8 mouse cellular contexts compared by ENCODE assay signal in genomic region chr5:142820276-142821265, GRCm38 (mm10). TPM values are rescaled to one million over a fixed set of nuclear protein-coding genes. Genes with fewer than 3 reads are reported as not detected.
DNase-seq lines count a peak whose midpoint lies in the region; ATAC-seq and TF ChIP-seq lines count a peak whose summit lies in the region.

No protein-coding gene starts in this region.

- H3K27ac ChIP-seq in thymus, adult 2 months (ENCODE audit: control insufficient read depth, insufficient read depth, low read length), result peak overlapping the region; percentile 59
- peak overlapping the region; percentile 100 for H3K27ac ChIP-seq in embryonic facial prominence, embryonic 12.5 days
- H3K27ac ChIP-seq in heart, embryonic 11.5 days (ENCODE audit: low read depth, low read length), result peak overlapping the region; percentile 100
- H3K27ac ChIP-seq in kidney, embryonic 15.5 days, result peak overlapping the region; percentile 100
- peak overlapping the region; percentile 97 for H3K27ac ChIP-seq in liver, embryonic 11.5 days (ENCODE audit: low read depth, low read length)
- H3K27ac ChIP-seq in neural tube, embryonic 11.5 days (ENCODE audit: low read depth, low read length), result peak overlapping the region; percentile 100

- H3K9me3 ChIP-seq in embryonic facial prominence, embryonic 12.5 days, result no peaks in the 10 kb centered on the region
- no peaks in the 10 kb centered on the region for H3K9me3 ChIP-seq in heart, embryonic 11.5 days (replicated peaks; ENCODE audit: control insufficient read depth, low read length)
- no peaks in the 10 kb centered on the region for H3K9me3 ChIP-seq in kidney, embryonic 15.5 days (replicated peaks)
- H3K9me3 ChIP-seq in liver, embryonic 11.5 days (ENCODE audit: control insufficient read depth, low read length), result no peaks in the 10 kb centered on the region
- no peaks in the 10 kb centered on the region for H3K9me3 ChIP-seq in neural tube, embryonic 11.5 days (ENCODE audit: control insufficient read depth, low read length)

- peak overlapping the region; percentile 87 for H3K4me2 ChIP-seq in embryonic facial prominence, embryonic 12.5 days (replicated peaks)
- H3K4me2 ChIP-seq in heart, embryonic 11.5 days, result peak overlapping the region; percentile 80
- H3K4me2 ChIP-seq in kidney, embryonic 15.5 days, result peak overlapping the region; percentile 80
- peak overlapping the region; percentile 84 for H3K4me2 ChIP-seq in liver, embryonic 11.5 days
- H3K4me2 ChIP-seq in neural tube, embryonic 11.5 days (ENCODE audit: low read depth), result peak overlapping the region; percentile 78

- peaks cover 10% of the 10 kb centered on the region for H3K4me1 ChIP-seq in thymus, adult 2 months (replicated peaks; ENCODE audit: control insufficient read depth, insufficient read depth, low read length)
- H3K4me1 ChIP-seq in embryonic facial prominence, embryonic 12.5 days, result peaks cover 27% of the 10 kb centered on the region
- peaks cover 16% of the 10 kb centered on the region for H3K4me1 ChIP-seq in heart, embryonic 11.5 days (ENCODE audit: control insufficient read depth, insufficient read depth, low read length)
- peaks cover 37% of the 10 kb centered on the region for H3K4me1 ChIP-seq in kidney, embryonic 15.5 days
- peaks cover 20% of the 10 kb centered on the region for H3K4me1 ChIP-seq in liver, embryonic 11.5 days (replicated peaks; ENCODE audit: control insufficient read depth, insufficient read depth, low read length)
- H3K4me1 ChIP-seq in neural tube, embryonic 11.5 days (ENCODE audit: control insufficient read depth, insufficient read depth, low read length), result peaks cover 14% of the 10 kb centered on the region

- 1% methylated on average over 53 of the region's 53 CpGs for WGBS in thymus, adult 2 months
- under 1% methylated on average over 53 of the region's 53 CpGs for WGBS in embryonic facial prominence, embryonic 12.5 days
- WGBS in heart, embryonic 11.5 days (ENCODE audit: insufficient replicate concordance), result under 1% methylated on average over 53 of the region's 53 CpGs
- WGBS in kidney, embryonic 15.5 days, result under 1% methylated on average over 53 of the region's 53 CpGs
- WGBS in liver, embryonic 11.5 days, result under 1% methylated on average over 53 of the region's 53 CpGs
- 0% methylated on average over 53 of the region's 53 CpGs for WGBS in neural tube, embryonic 11.5 days

- no peak for TF ChIP-seq POLR2A in thymus, adult 2 months (IDR thresholded peaks at IDR 0.05; ENCODE audit: control insufficient read depth, extremely low read depth, insufficient read depth, low read length, poor library complexity)

- no peaks in the 10 kb centered on the region for H3K36me3 ChIP-seq in thymus, adult 2 months (ENCODE audit: control insufficient read depth, insufficient read depth, low read length)
- H3K36me3 ChIP-seq in embryonic facial prominence, embryonic 12.5 days, result no peaks in the 10 kb centered on the region
- H3K36me3 ChIP-seq in heart, embryonic 11.5 days (ENCODE audit: control insufficient read depth, insufficient read depth, low read length), result no peaks in the 10 kb centered on the region
- no peaks in the 10 kb centered on the region for H3K36me3 ChIP-seq in kidney, embryonic 15.5 days
- no peaks in the 10 kb centered on the region for H3K36me3 ChIP-seq in liver, embryonic 11.5 days (ENCODE audit: control insufficient read depth, insufficient read depth, low read length)
- no peaks in the 10 kb centered on the region for H3K36me3 ChIP-seq in neural tube, embryonic 11.5 days (ENCODE audit: control insufficient read depth, insufficient read depth, low read length)

- H3K4me3 ChIP-seq in thymus, adult 2 months (ENCODE audit: control insufficient read depth, insufficient read depth, low read length), result peak overlapping the region; percentile 36
- H3K4me3 ChIP-seq in embryonic facial prominence, embryonic 12.5 days, result peak overlapping the region; percentile 97
- peak overlapping the region; percentile 97 for H3K4me3 ChIP-seq in heart, embryonic 11.5 days (ENCODE audit: low read depth, low read length)
- H3K4me3 ChIP-seq in kidney, embryonic 15.5 days (replicated peaks), result peak overlapping the region; percentile 95
- peak overlapping the region; percentile 74 for H3K4me3 ChIP-seq in liver, embryonic 11.5 days (ENCODE audit: low read depth, low read length)
- peak overlapping the region; percentile 98 for H3K4me3 ChIP-seq in neural tube, embryonic 11.5 days (ENCODE audit: low read depth, low read length)

- ATAC-seq in embryonic facial prominence, embryonic 12.5 days (ENCODE audit: insufficient number of reproducible peaks, insufficient read depth, low FRiP score, low TSS enrichment), result no peak
- no peak for ATAC-seq in heart, embryonic 11.5 days (replicated peaks; ENCODE audit: insufficient number of reproducible peaks, low FRiP score, low TSS enrichment)
- no peak for ATAC-seq in kidney, embryonic 15.5 days (replicated peaks; ENCODE audit: low FRiP score)
- ATAC-seq in liver, embryonic 11.5 days (replicated peaks; ENCODE audit: low FRiP score), result no peak
- ATAC-seq in neural tube, embryonic 11.5 days (ENCODE audit: insufficient read depth, low FRiP score, low TSS enrichment), result no peak

- H3K9ac ChIP-seq in embryonic facial prominence, embryonic 12.5 days, result peak overlapping the region; percentile 100
- H3K9ac ChIP-seq in heart, embryonic 11.5 days (ENCODE audit: low read depth, low read length), result peak overlapping the region; percentile 100
- peak overlapping the region; percentile 90 for H3K9ac ChIP-seq in kidney, embryonic 15.5 days
- H3K9ac ChIP-seq in liver, embryonic 11.5 days (ENCODE audit: low read depth, low read length), result peak overlapping the region; percentile 77
- H3K9ac ChIP-seq in neural tube, embryonic 11.5 days (ENCODE audit: low read length), result peak overlapping the region; percentile 100

- no peak for DNase-seq in thymus, adult 2 months
- no peak for DNase-seq in thymus, postnatal 0 days (ENCODE audit: low spot score)
- peak; percentile 71 for DNase-seq in liver, embryonic 11.5 days (ENCODE audit: low spot score)
- peak; percentile 81 for DNase-seq in neural tube, embryonic 11.5 days (ENCODE audit: low spot score)
- peak; percentile 34 for DNase-seq in urinary bladder, postnatal 10 days (ENCODE audit: low spot score)

- TF ChIP-seq CTCF in thymus, adult 2 months (IDR thresholded peaks at IDR 0.05; ENCODE audit: borderline replicate concordance, control insufficient read depth, extremely low read depth, insufficient read depth, low read length, poor library complexity), result no peak

- H3K27me3 ChIP-seq in thymus, adult 2 months (ENCODE audit: control insufficient read depth, insufficient read depth, low read length), result peaks cover 41% of the 10 kb centered on the region
- no peaks in the 10 kb centered on the region for H3K27me3 ChIP-seq in embryonic facial prominence, embryonic 12.5 days
- H3K27me3 ChIP-seq in heart, embryonic 11.5 days (ENCODE audit: control insufficient read depth, insufficient read depth, low read length), result no peaks in the 10 kb centered on the region
- no peaks in the 10 kb centered on the region for H3K27me3 ChIP-seq in kidney, embryonic 15.5 days
- peaks cover 92% of the 10 kb centered on the region for H3K27me3 ChIP-seq in liver, embryonic 11.5 days (replicated peaks; ENCODE audit: control insufficient read depth, insufficient read depth, low read length)
- no peaks in the 10 kb centered on the region for H3K27me3 ChIP-seq in neural tube, embryonic 11.5 days (ENCODE audit: control insufficient read depth, insufficient read depth, low read length)

RNA-seq across cellular contexts. Expression of gene Tnrc18, which starts 3.1 kb away (rescaled TPM):
- 48.6 and 56.9 TPM in 2 replicates for polyA plus RNA-seq in thymus, adult 2 months (2012; rRNA removed)
- polyA plus RNA-seq in thymus, postnatal 0 days (2015; fragmentation: Nextera tagmentation; extraction: Ambion mirVana), result 6.9 and 9.6 TPM in 2 replicates
- polyA plus RNA-seq in embryonic facial prominence, embryonic 12.5 days (2016; fragmentation: Nextera tagmentation; extraction: Ambion mirVana), result 61.0 and 65.5 TPM in 2 replicates
- 23.5 and 24.4 TPM in 2 replicates for polyA plus RNA-seq in heart, embryonic 11.5 days (2014; fragmentation: Nextera tagmentation; extraction: Ambion mirVana)
- polyA plus RNA-seq in kidney, embryonic 15.5 days (2015; fragmentation: Nextera tagmentation; extraction: Ambion mirVana), result 21.6 and 28.1 TPM in 2 replicates
- polyA plus RNA-seq in liver, embryonic 11.5 days (2014; fragmentation: Nextera tagmentation; extraction: Ambion mirVana), result 10.9 and 11.1 TPM in 2 replicates
- 32.5 and 34.7 TPM in 2 replicates for polyA plus RNA-seq in neural tube, embryonic 11.5 days (2014; fragmentation: Nextera tagmentation; extraction: Ambion mirVana)

Comparison
In these comparisons a context has a peak if more than half of its experiments do, and no peak if none do; other contexts are left out.
1. DNase-seq: peak in liver, embryonic 11.5 days (single experiment), neural tube, embryonic 11.5 days (single experiment) and urinary bladder, postnatal 10 days (single experiment); none in thymus, adult 2 months (single experiment) and thymus, postnatal 0 days (single experiment).
2. H3K4me3 ChIP-seq: peak in every context shown above with its lines; median percentile 98 in neural tube, embryonic 11.5 days; 97 in embryonic facial prominence, embryonic 12.5 days; 97 in heart, embryonic 11.5 days; 95 in kidney, embryonic 15.5 days; 74 in liver, embryonic 11.5 days; 36 in thymus, adult 2 months.
3. Peak in every context shown above with its lines, with median percentiles within 50 percentile points of each other: H3K27ac ChIP-seq, H3K4me2 ChIP-seq and H3K9ac ChIP-seq.